Mouse (Mus musculus) cerebellum, adult 9-11 months (tissue): ENCODE results near the gene Tmem63a.
"Not testable (repeated sequence)": the region's sequence is repeated elsewhere in the genome, so short reads cannot be mapped to it uniquely, and the experiment has no call there.

Source experiments
- DNase-seq: peaks from one replicate; pipeline ENCODE4 v3.0.0; 2022

Gene Tmem63a

GRCm38 (mm10) chr1:180942166-180943031 is at the start of gene Tmem63a:
TSS of gene Tmem63a (plus strand) at chr1:180942344.
- peak; percentile 11 for DNase-seq

- DNase-seq = no peak
These were observed 49.3 kb upstream of the Tmem63a start, which contains the start of gene Lefty2 for GRCm38 (mm10) chr1:180892808-180893207. TSS of gene Lefty2 (plus strand) at chr1:180893108.

GRCm38 (mm10) chr1:180894088-180894987 is 47.8 kb upstream of the Tmem63a start:
- not testable (repeated sequence) for DNase-seq

GRCm38 (mm10) chr1:180901107-180901506 is 41.0 kb upstream of the Tmem63a start:
- DNase-seq = peak; percentile 21

GRCm38 (mm10) chr1:180902915-180903314 is 39.2 kb upstream of the Tmem63a start:
- DNase-seq = peak; percentile 12

- no peak for DNase-seq
These were observed 38.5 kb upstream of the Tmem63a start for GRCm38 (mm10) chr1:180903666-180904038.

GRCm38 (mm10) chr1:180904039-180904814 is 37.9 kb upstream of the Tmem63a start, which contains the start of gene Pycr2:
TSS of gene Pycr2 (plus strand) at chr1:180904293.
- peak; percentile 91 for DNase-seq

- DNase-seq = peak; percentile 13
These were observed 37.4 kb upstream of the Tmem63a start for GRCm38 (mm10) chr1:180904815-180905080.

GRCm38 (mm10) chr1:180905307-180905706 is 36.8 kb upstream of the Tmem63a start:
- DNase-seq = no peak

GRCm38 (mm10) chr1:180905876-180906275 is 36.3 kb upstream of the Tmem63a start:
- peak; percentile 12 for DNase-seq

GRCm38 (mm10) chr1:180906461-180907147 is 35.5 kb upstream of the Tmem63a start:
- peak; percentile 11 for DNase-seq

GRCm38 (mm10) chr1:180911138-180911537 is 31.0 kb upstream of the Tmem63a start:
- no peak for DNase-seq

- DNase-seq = no peak
These were observed 30.4 kb upstream of the Tmem63a start for GRCm38 (mm10) chr1:180911653-180912287.

GRCm38 (mm10) chr1:180912792-180913191 is 29.4 kb upstream of the Tmem63a start:
- DNase-seq = no peak

- no peak for DNase-seq
These were observed 28.3 kb upstream of the Tmem63a start for GRCm38 (mm10) chr1:180913797-180914196.

- DNase-seq = no peak
These were observed 25.7 kb upstream of the Tmem63a start for GRCm38 (mm10) chr1:180916425-180916824.

GRCm38 (mm10) chr1:180917053-180917452 is 25.1 kb upstream of the Tmem63a start:
- no peak for DNase-seq

GRCm38 (mm10) chr1:180919686-180920085 is 22.5 kb upstream of the Tmem63a start:
- DNase-seq = no peak

- no peak for DNase-seq
These were observed 19.7 kb upstream of the Tmem63a start for GRCm38 (mm10) chr1:180922273-180923048.

GRCm38 (mm10) chr1:180924737-180925136 is 17.4 kb upstream of the Tmem63a start:
- no peak for DNase-seq

- DNase-seq = no peak
These were observed 15.9 kb upstream of the Tmem63a start for GRCm38 (mm10) chr1:180926286-180926685.
